Mouse (Mus musculus) bone marrow macrophage, adult 2 months (primary cell): ENCODE measurements around the gene Parg.

Experiments
- CTCF ChIP-seq: IDR thresholded peaks from 2 replicates; pipeline ENCODE4 v1.5.1; 2012; ENCODE audit warnings: low read depth, mild to moderate bottlenecking, low read length, moderate library complexity
- POLR2A ChIP-seq: IDR thresholded peaks from 2 replicates; pipeline ENCODE4 v1.6.1; 2012; ENCODE audit warnings: mild to moderate bottlenecking, low read depth, low read length, borderline replicate concordance

- TF ChIP-seq CTCF (no peak), POLR2A (no peak)
These were observed 48.6 kb upstream of the Parg start for GRCm38 (mm10) chr14:32153156-32153555.
